Mouse (Mus musculus) liver, postnatal 0 days (tissue): ENCODE data around the gene Plcd3. TPM values are rescaled to one million over a fixed set of nuclear protein-coding genes. Genes with fewer than 3 reads are reported as not detected.

Source experiments
- ATAC-seq: fragments of 200-750 bp; cut with Nextera tagmentation; 2 replicates; pipeline ENCODE4 v1.8.0; 2017; ENCODE audit warnings: mild to moderate bottlenecking, moderate library complexity
- DNase-seq: peaks from one replicate; pipeline ENCODE4 v3.0.0-alpha.2; 2016
- H3K27ac ChIP-seq: fragments of 300-500 bp; sonication (generic); 2 replicates; pipeline ENCODE4 v1.5.1; 2014; ENCODE audit warnings: antibody characterized with exemption, moderate library complexity, mild to moderate bottlenecking, low read depth
- H3K27me3 ChIP-seq: fragments of 300-500 bp; sonication (generic); 2 replicates; pipeline ENCODE4 v1.6.1; 2014; ENCODE audit warnings: low read length, control low read depth, mixed read lengths; ENCODE audit not compliant: insufficient read depth
- H3K36me3 ChIP-seq: fragments of 300-500 bp; sonication (generic); replicated peaks from 2 replicates; pipeline ENCODE4 v1.6.1; 2014; ENCODE audit warnings: mild to moderate bottlenecking, control low read depth, low read length, moderate library complexity, mixed read lengths; ENCODE audit not compliant: insufficient read depth
- H3K4me1 ChIP-seq: fragments of 300-500 bp; sonication (generic); 2 replicates; pipeline ENCODE4 v1.6.1; 2014; ENCODE audit warnings: antibody characterized with exemption, mild to moderate bottlenecking, control low read depth; ENCODE audit not compliant: insufficient read depth
- H3K4me2 ChIP-seq: fragments of 300-500 bp; sonication (generic); 2 replicates; pipeline ENCODE4 v1.6.1; 2014; ENCODE audit warnings: low read depth, mild to moderate bottlenecking, low read length, moderate library complexity, mixed read lengths
- H3K4me3 ChIP-seq: fragments of 300-500 bp; sonication (generic); 2 replicates; pipeline ENCODE4 v1.5.1; 2014; ENCODE audit warnings: low read depth, low read length
- H3K9ac ChIP-seq: fragments of 300-500 bp; sonication (generic); replicated peaks from 2 replicates; pipeline ENCODE4 v1.6.1; 2014; ENCODE audit warnings: mild to moderate bottlenecking, moderate library complexity
- H3K9me3 ChIP-seq: fragments of 300-500 bp; sonication (generic); 2 replicates; pipeline ENCODE4 v1.6.1; 2016; ENCODE audit warnings: mild to moderate bottlenecking, control low read depth, low read length, mixed read lengths
- CTCF ChIP-seq: sonication (generic); IDR thresholded peaks from 2 replicates; pipeline ENCODE4 v1.5.1; 2016; ENCODE audit warnings: antibody characterized with exemption, low read depth
- EP300 ChIP-seq: IDR thresholded peaks from 2 replicates; pipeline ENCODE4 v1.6.1; 2016; ENCODE audit warnings: antibody characterized with exemption, low read depth, mild to moderate bottlenecking
- WGBS: fragments of 180-500 bp; shearing (Covaris S2); extraction: QIAGEN DNeasy Blood & Tissue Kit; methylation state at CpG from one replicate; pipeline ENCODE4 v1.1.7; 2014; ENCODE audit not compliant: insufficient replicate concordance; 5-methylcytosine and 5-hydroxymethylcytosine counted together
- polyA plus RNA-seq: library from polyadenylated mRNA; unstranded; fragments of >200 nt; fragmentation: Nextera tagmentation; extraction: Ambion mirVana; gene quantifications from 2 replicates; pipeline ENCODE4 v1.2.1, GENCODE M21; 2015

Gene Plcd3
- polyA plus RNA-seq, 1 experiment from 2014 or later = 0.82 TPM

DNA sequence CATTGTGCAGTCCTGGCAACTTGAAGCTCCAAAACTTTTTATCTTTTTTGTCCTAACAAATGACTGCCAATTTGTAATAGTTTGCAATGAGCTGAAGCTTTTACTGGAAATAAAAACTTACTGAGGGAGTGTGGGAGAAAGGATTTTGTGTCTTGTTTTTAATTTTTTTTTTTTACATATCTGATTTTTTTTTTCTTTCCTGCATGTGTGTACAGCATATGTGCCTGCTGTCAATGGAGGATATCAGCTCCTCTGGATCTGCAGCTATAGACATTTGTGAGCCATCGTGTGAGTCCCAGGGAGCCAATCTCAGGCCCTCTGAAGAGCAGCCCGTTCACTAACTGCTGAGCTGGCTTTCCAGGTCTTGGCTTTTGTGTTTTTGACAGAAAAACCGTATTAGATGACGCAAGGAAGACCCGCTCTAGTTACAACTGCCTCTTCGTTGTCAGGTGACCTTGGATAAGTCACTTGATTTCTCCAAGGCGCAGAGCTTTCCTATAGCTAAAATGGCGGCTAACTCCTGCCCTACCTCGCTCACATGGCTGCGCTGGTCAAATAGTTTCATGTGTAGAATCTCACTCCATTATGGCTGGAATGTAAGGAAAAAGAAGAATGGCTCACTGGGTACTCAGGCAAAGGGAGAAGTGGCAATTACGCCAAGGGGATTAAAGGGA, 12.9 kb upstream of the Plcd3 start:
- Histone ChIP-seq H3K27me3 (no peaks in the 10 kb centered on the region), H3K9me3 (no peaks in the 10 kb centered on the region), H3K4me3 (peak overlapping the region; percentile 49), H3K27ac (peak overlapping the region; percentile 87), H3K36me3 (no peaks in the 10 kb centered on the region; the same call in 1 of the 2 replicates), H3K4me2 (peak overlapping the region; percentile 82), H3K9ac (peak overlapping the region; percentile 67), H3K4me1 (peaks cover 38% of the 10 kb centered on the region)
- TF ChIP-seq EP300 = no peak
- no peak for TF ChIP-seq CTCF
- DNase-seq (no peak), ATAC-seq (no peak)
- 79% methylated on average over 11 of the region's 11 CpGs for WGBS

DNA sequence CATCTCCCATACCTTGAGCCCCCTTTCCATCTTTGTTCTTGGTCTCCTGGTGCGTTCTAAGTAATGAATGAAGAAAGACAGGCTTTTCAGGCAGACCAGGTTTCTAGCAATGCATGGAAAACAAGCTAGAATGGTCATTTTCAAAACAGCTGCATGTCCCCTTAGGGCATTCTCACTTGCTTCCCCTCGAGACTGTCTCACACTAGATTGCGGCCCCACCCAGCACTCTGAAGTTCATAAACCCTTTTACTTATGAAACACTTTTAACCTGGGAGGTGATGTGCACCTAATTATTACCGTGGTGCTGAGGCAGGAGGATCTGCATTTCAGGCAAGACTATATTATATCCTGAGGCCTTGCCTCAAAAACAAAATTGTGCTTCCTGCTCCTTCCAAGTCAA, 12.3 kb upstream of the Plcd3 start:
- H3K36me3 ChIP-seq = no peaks in the 10 kb centered on the region; the same call in 1 of the 2 replicates
- no peak overlapping the region for H3K4me2 ChIP-seq
- H3K9ac ChIP-seq = no peak overlapping the region
- WGBS = 82% methylated on average over 4 of the region's 4 CpGs
- no peaks in the 10 kb centered on the region for H3K27me3 ChIP-seq
- no peak overlapping the region for H3K27ac ChIP-seq
- no peaks in the 10 kb centered on the region for H3K9me3 ChIP-seq
- H3K4me3 ChIP-seq = no peak overlapping the region
- H3K4me1 ChIP-seq = peaks cover 35% of the 10 kb centered on the region
- TF ChIP-seq CTCF (no peak), EP300 (no peak)
- DNase-seq (no peak), ATAC-seq (no peak)

DNA sequence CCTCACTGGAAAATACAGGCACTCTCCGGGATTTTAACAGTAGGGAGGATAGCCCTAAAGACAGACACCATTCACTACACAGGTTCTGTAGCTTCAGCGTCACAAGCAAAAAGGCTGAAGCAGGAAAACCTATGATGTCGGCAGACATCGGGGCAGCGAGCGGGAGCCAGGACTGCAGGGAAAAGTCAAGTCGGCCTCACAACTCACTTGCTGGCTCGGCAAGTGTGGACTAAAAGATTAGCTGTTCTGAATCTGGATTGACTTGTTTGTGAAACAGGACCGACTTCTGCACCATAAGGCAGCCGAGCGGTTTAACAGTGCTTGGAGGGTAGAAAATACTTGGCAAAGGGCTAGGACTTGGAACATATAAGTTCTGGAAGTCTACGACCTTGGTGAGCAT, 11.5 kb upstream of the Plcd3 start:
- no peaks in the 10 kb centered on the region for H3K9me3 ChIP-seq
- no peak overlapping the region for H3K9ac ChIP-seq
- no peak for TF ChIP-seq CTCF
- no peak for TF ChIP-seq EP300
- no peak overlapping the region for H3K4me2 ChIP-seq
- H3K27ac ChIP-seq = no peak overlapping the region
- H3K4me1 ChIP-seq = peaks cover 32% of the 10 kb centered on the region
- H3K36me3 ChIP-seq = no peaks in the 10 kb centered on the region; the same call in 1 of the 2 replicates
- WGBS = 67% methylated on average over 12 of the region's 12 CpGs
- no peak for DNase-seq
- no peak for ATAC-seq
- no peak overlapping the region for H3K4me3 ChIP-seq
- no peaks in the 10 kb centered on the region for H3K27me3 ChIP-seq

DNA sequence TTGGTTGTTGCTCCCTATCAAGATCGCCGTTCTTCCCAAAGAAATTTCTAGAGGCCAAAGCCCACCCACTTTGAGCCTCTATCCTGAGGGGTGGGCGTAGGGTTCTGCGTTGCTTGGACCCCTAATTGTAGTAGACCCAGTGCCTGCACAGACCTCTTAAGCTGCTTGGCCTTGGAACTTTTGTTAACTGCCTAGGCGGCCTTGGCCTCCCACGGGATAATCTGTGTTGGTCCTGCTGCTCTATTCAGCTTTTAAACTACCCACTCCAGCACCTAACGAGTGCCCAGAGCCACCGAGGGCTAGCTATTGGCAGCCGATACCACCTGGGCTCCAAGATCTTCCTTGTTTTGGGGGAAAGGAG, 11.1 kb upstream of the Plcd3 start:
- ATAC-seq = no peak
- Histone ChIP-seq H3K27me3 (no peaks in the 10 kb centered on the region), H3K9ac (peak overlapping the region; percentile 60), H3K36me3 (no peaks in the 10 kb centered on the region; the same call in 1 of the 2 replicates), H3K4me3 (peak overlapping the region; percentile 38), H3K4me1 (peaks cover 29% of the 10 kb centered on the region), H3K9me3 (no peaks in the 10 kb centered on the region), H3K4me2 (peak overlapping the region; percentile 76), H3K27ac (peak overlapping the region; percentile 72; the same call in 1 of the 2 replicates)
- TF ChIP-seq CTCF (no peak), EP300 (no peak)
- DNase-seq = no peak
- WGBS = 40% methylated on average over 9 of the region's 9 CpGs

DNA sequence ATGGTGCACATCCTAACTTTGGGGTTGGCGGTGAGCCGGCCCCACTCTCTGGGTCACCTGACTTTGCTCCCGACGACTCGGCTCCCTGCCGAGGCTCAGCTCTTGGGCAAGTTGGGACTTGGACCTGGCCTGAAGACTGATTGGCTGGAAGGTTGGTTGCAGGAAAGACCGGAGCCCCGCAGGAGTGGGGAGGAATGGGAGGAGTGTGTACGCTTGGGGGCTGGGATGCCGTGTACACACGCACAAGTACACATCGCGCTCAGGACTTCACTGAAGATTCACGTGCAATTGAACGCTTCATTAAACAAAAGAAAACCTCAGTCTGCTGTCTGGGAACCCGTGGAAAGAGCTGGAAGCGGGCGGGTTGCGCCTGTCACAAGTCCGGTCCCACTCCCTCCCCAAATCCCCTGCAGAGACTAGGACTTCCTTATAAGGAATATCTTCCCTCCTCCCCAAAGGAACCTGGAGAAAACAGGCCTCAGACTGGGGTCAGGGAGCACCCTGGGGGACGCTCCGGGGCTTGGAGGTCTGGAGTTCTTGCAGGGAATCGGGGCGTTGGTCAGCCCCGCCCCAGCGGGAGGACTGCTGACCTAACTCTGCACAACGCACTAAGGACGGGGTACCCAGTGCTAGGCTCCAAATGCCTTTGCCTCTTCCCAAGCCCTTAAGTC, 10.6 kb upstream of the Plcd3 start:
- DNase-seq (peak; percentile 75), ATAC-seq (peak; percentile 9; the same call in 1 of the 2 replicates)
- 7% methylated on average over 28 of the region's 28 CpGs for WGBS
- Histone ChIP-seq H3K4me2 (peak overlapping the region; percentile 76), H3K36me3 (peaks cover 3% of the 10 kb centered on the region; the same call in 1 of the 2 replicates), H3K4me3 (peak overlapping the region; percentile 38), H3K27me3 (no peaks in the 10 kb centered on the region), H3K9ac (peak overlapping the region; percentile 60), H3K9me3 (no peaks in the 10 kb centered on the region), H3K4me1 (peaks cover 24% of the 10 kb centered on the region), H3K27ac (peak overlapping the region; percentile 72)
- TF ChIP-seq EP300 (no peak), CTCF (no peak)

DNA sequence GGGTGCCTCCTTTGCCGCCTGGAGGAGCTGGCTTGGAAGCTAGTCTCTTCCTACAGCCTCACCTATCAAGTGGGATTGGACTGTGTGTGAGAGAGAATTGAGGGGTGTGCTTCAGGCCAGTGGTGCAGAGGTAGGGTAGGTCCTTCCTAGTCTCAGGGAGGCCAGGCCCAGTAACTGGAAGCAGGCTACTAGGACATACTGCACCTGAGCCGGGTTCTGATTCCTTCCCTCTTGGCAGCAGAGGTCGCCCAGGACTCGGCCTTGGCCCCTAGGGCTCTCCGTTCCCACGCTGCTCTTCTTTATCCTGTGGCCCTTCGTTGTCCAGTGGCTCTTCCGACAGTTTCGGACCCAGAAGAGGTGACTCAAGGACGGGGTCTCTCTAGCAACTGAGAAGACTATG, 9.8 kb upstream of the Plcd3 start:
- 51% methylated on average over 10 of the region's 10 CpGs for WGBS
- H3K36me3 ChIP-seq = peaks cover 9% of the 10 kb centered on the region; the same call in 1 of the 2 replicates
- DNase-seq = no peak
- H3K4me2 ChIP-seq = peak overlapping the region; percentile 76
- no peaks in the 10 kb centered on the region for H3K9me3 ChIP-seq
- peaks cover 28% of the 10 kb centered on the region for H3K4me1 ChIP-seq
- peak overlapping the region; percentile 72 for H3K27ac ChIP-seq
- no peaks in the 10 kb centered on the region for H3K27me3 ChIP-seq
- no peak for ATAC-seq
- no peak overlapping the region for H3K9ac ChIP-seq
- 0 out of 2 replicates have a peak overlapping the region, but pooled peaks have one; percentile 38 for H3K4me3 ChIP-seq
- TF ChIP-seq CTCF (no peak), EP300 (no peak)
